Mouse (Mus musculus) 3T3-L1 (cell line): ENCODE results near the gene Olfr552.
A peak's percentile ranks its signal among the peaks of the same experiment; 100 is the strongest.
"Not testable (repeated sequence)": the region's sequence is repeated elsewhere in the genome, so short reads cannot be mapped to it uniquely, and the experiment has no call there.

Source experiments
- DNase-seq: peaks from one replicate; pipeline ENCODE4 v3.0.0-alpha.2; 2015; ENCODE audit warnings: low read depth, low spot score

The Olfr552 gene

GRCm38 (mm10) chr7:102597378-102598031, at the start of gene Olfr552:
Gene Olfr552 (plus strand): TSS chr7:102597770.
- no peak for DNase-seq

DNA sequence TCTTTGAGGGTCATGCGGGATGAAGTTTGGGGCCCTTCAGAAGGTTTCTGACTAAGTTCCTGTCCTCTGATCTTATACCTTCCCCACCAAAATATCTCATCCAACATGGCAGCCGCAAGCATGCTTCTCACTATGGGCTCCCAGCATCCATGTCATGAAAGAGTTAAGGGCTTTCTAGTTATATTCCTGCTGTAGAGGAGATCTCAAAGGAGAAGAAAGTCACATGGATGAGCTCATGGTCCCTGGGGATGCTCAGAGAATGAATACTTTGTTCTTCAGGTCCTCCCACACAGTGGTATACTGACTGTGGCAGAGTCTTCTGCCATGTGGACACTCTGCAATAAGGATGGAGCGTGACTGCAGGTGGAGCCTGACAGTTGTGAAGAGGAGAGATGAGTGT, 48.0 kb upstream of the Olfr552 start, which contains the start of gene Olfr549:
Olfr549 (plus strand) TSS at position 301 of the 400 bp plus-strand sequence.
- DNase-seq: no peak

DNA sequence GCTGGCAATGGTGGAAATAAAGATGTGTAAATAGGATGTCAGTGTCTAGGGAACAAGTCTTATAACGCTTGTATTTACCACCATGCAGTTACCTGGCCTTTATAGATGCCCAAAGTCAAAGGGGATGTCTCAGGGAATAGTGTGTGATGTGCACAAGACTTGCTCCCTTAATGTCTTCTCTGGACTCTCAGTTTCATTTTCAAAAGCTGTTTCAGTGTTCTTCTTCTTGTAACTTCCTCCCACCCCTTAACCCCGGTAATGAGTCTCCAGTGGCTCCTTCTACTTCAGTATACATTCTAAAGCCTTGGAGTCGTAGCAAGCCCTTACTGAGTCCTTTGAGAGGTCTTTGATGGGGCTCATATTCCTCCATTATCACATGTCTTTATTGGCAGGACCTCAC, 44.3 kb upstream of the Olfr552 start:
- DNase-seq: no peak

GRCm38 (mm10) chr7:102564999-102565997, 32.3 kb upstream of the Olfr552 start, which contains the start of gene Trim21:
Gene Trim21 (minus strand): TSS chr7:102565486.
- peak; percentile 95 for DNase-seq

DNA sequence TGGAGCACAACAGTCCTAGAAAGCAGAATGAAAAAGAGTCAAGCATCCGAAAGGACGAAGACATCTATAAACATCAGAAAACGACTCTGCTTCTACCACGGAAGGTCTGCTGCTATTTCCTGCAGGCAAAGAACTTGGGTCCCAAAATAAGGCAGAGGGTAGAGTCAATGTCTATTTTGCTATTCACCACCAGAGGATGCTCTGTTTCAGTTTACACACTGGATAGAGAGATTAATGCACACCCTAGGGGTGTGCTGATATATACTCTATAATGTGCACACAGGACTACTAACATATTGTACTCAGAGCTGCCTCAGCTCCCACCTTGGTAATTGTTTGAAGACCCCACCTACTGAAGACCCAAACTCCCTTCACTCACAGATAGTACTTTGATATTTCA, 31.4 kb upstream of the Olfr552 start:
- DNase-seq: no peak

DNA sequence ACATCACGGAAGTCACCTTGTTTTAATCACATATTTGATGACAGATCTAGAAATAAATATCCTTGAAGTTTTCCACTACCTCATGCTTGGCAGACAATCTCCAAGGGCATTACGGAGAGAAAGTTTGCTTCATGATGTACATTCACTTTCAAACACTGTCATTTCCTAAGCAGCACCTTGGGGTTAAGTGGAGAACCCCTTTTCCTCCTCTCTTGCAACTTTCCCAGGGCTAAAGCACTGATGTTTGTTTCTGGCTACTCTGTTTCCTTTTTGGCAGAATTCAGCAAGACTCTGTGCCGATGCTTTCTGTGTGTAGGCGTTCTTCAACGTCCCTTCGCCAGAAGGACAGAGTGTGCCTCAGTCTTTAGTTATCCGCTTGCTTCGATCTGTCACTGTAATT, 26.4 kb upstream of the Olfr552 start, which contains the start of gene Olfr550:
Olfr550 (plus strand) TSS at position 301 of the 400 bp plus-strand sequence.
- DNase-seq: no peak

DNA sequence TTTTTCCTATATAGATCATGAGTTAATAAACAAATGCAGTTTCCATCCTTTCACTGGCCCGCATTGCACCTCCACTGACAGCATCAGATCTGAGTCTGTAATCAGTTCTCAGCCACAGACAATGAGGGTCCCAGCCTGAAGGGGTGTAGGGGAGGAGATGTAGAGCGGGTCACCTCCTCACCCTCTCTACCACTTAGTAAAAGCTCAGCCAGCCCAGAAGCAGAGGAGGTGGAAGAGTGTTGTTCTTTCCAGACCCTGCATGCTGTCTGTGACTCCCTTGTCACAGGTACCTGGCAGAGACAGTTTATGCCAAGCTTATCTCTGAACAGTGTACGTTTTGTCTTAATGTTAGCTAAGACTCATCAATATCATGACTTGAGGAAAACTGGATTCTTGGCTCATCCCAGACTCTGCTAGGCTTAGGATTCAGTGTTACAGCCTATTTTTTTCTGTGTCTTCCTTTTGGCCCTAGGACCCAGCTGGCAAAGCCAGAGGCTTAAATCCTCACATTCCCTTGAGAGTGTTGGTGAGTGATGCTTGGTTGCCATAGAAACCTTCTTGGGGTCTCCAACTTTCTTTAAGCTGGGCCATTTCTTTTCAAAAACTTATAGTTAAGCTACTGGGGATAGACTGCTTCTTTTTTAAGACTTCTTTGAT, 24.3 kb upstream of the Olfr552 start:
- DNase-seq: no peak

GRCm38 (mm10) chr7:102575998-102576397, 21.6 kb upstream of the Olfr552 start:
- DNase-seq: no peak

DNA sequence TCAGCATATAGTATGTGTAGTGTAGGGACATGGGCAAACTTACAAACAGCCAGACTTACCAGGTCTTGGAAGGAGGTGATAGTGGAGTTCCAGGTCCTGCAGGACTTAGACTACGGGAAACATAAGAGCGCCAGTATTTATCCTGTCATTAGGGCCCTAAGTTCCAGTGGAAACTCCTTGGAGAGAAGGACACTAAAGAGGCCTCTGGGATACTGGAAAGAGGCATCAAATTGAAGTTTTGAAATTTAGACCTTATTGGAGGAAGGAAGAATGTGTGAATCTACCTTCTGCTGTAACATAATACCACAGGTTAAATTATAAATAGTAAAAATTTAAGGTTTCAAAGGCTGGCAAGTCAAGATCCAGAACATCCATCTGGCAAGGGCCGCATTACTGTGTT, 5.8 kb upstream of the Olfr552 start, which contains the start of gene Olfr551:
Olfr551 (minus strand) TSS at position 101 of the 400 bp plus-strand sequence.
- no peak for DNase-seq

- no peak for DNase-seq
These were observed 20.5 kb downstream of the Olfr552 start, which contains the start of gene Olfr553 for GRCm38 (mm10) chr7:102618118-102618517. Gene Olfr553 (minus strand): TSS chr7:102618218.

- no peak for DNase-seq
These were observed 22.0 kb downstream of the Olfr552 start for GRCm38 (mm10) chr7:102619608-102620007.

GRCm38 (mm10) chr7:102620368-102620767, 22.8 kb downstream of the Olfr552 start:
- DNase-seq: not testable (repeated sequence)

- DNase-seq: peak; percentile 56
These were observed 39.1 kb downstream of the Olfr552 start for GRCm38 (mm10) chr7:102636665-102637064.

DNA sequence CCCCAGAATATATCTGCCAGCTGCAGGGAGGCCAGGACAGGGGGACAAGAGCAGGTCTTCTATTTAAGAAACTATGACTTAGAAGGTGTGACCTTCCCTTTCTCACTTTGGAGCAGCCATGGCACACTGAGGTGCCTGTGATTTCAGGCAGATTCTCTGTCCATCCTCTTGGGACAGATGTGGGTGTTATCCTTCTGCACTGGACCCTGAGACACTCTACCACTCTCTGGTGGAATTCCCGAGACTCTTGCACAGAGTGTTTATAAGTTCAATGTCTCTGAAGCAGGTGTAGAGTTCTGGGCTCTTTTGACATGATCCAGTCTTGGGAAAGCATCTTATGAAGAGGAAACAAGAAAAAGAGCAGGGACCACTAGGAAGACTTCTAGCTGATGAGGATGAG, 40.6 kb downstream of the Olfr552 start, which contains the start of gene Olfr554:
Olfr554 (plus strand) TSS at position 301 of the 400 bp plus-strand sequence.
- no peak for DNase-seq

GRCm38 (mm10) chr7:102644945-102645344, 47.4 kb downstream of the Olfr552 start:
- DNase-seq: not testable (repeated sequence)
